Mouse (Mus musculus) kidney, adult 10 weeks (tissue): ENCODE measurements around the gene Usp38. TPM values are rescaled to one million over a fixed set of nuclear protein-coding genes. Genes with fewer than 3 reads are reported as not detected.

Experiments
- polyA plus RNA-seq: library from polyadenylated mRNA; stranded (reverse); fragments of 350-450 nt; fragmentation: Illumina TruSeq; extraction: RNeasy Lipid Tissue Mini Kit (QIAGEN cat#74804); gene quantifications from one replicate; pipeline ENCODE4 v1.2.3, GENCODE M21; 2014; ENCODE audit warnings: low read depth, low replicate concordance

Usp38 gene
- polyA plus RNA-seq = 28.5 TPM

DNA sequence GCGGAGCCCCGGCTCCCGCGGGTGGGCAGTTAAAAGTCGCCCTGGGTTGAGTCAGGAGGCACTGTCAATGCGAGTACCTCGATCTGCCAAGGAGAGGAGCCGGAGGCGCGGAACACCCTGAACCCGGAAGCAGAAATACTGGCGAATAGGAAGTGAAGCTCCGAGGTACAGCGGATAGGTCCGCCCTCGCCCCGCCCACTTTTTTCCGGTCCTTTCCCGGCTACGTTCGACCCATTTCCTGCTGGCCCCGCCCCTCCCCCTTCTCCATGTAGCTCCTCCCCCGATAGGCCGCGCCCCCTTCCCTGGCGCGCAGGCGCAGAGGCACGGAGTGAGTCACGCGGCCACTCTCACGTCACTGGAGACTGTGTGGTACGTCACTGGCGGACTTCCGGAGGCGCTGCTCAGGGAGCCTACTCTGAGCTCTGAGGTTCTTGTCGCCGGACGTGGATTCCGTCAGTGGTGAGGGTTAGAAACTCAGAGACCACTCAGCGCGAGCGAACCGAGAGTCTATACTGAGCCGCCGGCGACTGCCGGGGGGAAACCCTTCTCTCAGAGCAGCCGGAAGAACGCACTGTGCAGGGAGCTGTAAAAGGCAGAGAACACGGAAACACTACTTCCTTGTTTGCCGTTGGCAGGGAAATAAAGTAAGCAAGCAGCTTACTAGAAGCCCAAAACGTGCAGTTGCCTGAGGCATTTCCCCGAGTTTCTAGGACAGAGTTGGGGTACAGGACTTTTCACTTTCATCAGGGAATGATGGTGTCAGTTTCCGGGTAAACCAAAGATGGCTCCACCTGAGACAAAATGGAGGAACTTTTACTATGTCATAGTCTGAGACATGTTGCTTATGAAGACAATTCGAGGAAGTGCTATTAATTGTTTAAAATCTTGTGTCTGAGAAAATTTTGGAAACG lies at the start of gene Usp38:
Gene Usp38, minus strand, starts transcription at position 140 of the 911 bp plus-strand sequence.

Other genes starting within 250 kb of the Usp38 start
- 28.1 TPM for gene Gab1, start 134.4 kb downstream of the Usp38 start, polyA plus RNA-seq